Mouse (Mus musculus): ENCODE results near the gene Rab3il1. TPM values are rescaled to one million over a fixed set of nuclear protein-coding genes. Genes with fewer than 3 reads are reported as not detected.

Gene Rab3il1
- polyA plus RNA-seq, 1 experiment from 2014 or later = 34.6 TPM

DNA sequence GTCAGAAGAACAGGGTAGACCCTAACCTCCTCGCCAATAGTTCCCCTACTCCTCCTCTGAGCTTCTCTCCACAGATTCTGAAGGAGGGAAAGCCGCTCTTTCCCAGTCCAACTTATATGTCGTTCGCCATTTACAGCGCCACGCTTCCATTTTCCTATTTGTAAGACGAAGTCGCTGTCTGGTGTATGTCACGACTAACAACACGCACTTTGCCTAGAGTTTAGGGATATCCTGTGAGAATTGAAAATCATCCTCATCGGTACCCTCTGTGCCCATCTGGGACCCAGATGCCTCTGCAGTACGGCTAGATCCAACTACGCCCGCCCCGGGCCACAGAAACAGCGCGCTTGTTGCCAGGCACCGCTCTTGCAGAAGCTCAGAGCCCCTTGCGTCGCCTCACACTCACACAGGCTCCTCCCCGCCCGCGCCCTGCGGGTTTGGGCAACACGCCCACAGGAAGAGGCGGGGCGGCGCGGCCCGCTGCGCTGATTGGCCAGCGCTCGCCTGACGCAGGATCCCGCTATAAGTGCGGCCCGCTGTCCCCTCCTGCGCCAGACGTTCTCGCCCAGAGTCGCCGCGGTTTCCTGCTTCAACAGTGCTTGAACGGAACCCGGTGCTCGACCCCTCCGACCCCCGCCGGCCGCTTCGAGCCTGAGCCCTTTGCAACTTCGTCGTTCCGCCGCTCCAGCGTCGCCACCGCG is 19.2 kb upstream of the Rab3il1 start:
- H3K27ac ChIP-seq (ENCODE audit: low read length) = peak overlapping the region; percentile 98
- H3K9ac ChIP-seq (replicated peaks; ENCODE audit: low read length) = peak overlapping the region; percentile 93
- ATAC-seq (ENCODE audit: low FRiP score, low TSS enrichment) = peak; percentile 98
- H3K36me3 ChIP-seq (ENCODE audit: insufficient read depth, low read length) = peaks cover 20% of the 10 kb centered on the region
- H3K4me3 ChIP-seq (ENCODE audit: low read length) = peak overlapping the region; percentile 95
- WGBS = under 1% methylated on average over 58 of the region's 59 CpGs
- peaks cover 27% of the 10 kb centered on the region for H3K4me1 ChIP-seq (ENCODE audit: insufficient read depth, low read length)
- peak overlapping the region; percentile 93 for H3K4me2 ChIP-seq (replicated peaks; ENCODE audit: low read depth, low read length)
- no peaks in the 10 kb centered on the region for H3K27me3 ChIP-seq (ENCODE audit: insufficient read depth, low read length)
- H3K9me3 ChIP-seq (ENCODE audit: low read length) = no peaks in the 10 kb centered on the region

- under 1% methylated on average over 31 of the region's 31 CpGs for WGBS
- peak; percentile 82 for ATAC-seq (ENCODE audit: low FRiP score, low TSS enrichment)
- peak overlapping the region; percentile 93 for H3K9ac ChIP-seq (replicated peaks; ENCODE audit: low read length)
- H3K27ac ChIP-seq (ENCODE audit: low read length) = peak overlapping the region; percentile 98
- H3K27me3 ChIP-seq (ENCODE audit: insufficient read depth, low read length) = no peaks in the 10 kb centered on the region
- H3K4me3 ChIP-seq (ENCODE audit: low read length) = peak overlapping the region; percentile 95
- H3K4me2 ChIP-seq (replicated peaks; ENCODE audit: low read depth, low read length) = peak overlapping the region; percentile 93
- H3K9me3 ChIP-seq (ENCODE audit: low read length) = no peaks in the 10 kb centered on the region
- H3K4me1 ChIP-seq (ENCODE audit: insufficient read depth, low read length) = peaks cover 31% of the 10 kb centered on the region
- peaks cover 20% of the 10 kb centered on the region for H3K36me3 ChIP-seq (ENCODE audit: insufficient read depth, low read length)
Measured at GRCm38 (mm10) chr19:9982852-9983542, 18.5 kb upstream of the Rab3il1 start.

GRCm38 (mm10) chr19:9984111-9985055 is 17.1 kb upstream of the Rab3il1 start:
- Histone ChIP-seq H3K4me1 (ENCODE audit: insufficient read depth, low read length) (peaks cover 23% of the 10 kb centered on the region), H3K27me3 (ENCODE audit: insufficient read depth, low read length) (no peaks in the 10 kb centered on the region), H3K4me2 (replicated peaks; ENCODE audit: low read depth, low read length) (peak overlapping the region; percentile 93), H3K27ac (ENCODE audit: low read length) (no peak overlapping the region), H3K36me3 (ENCODE audit: insufficient read depth, low read length) (peaks cover 20% of the 10 kb centered on the region), H3K9ac (replicated peaks; ENCODE audit: low read length) (peak overlapping the region; percentile 93), H3K4me3 (ENCODE audit: low read length) (peak overlapping the region; percentile 95), H3K9me3 (ENCODE audit: low read length) (no peaks in the 10 kb centered on the region)
- 92% methylated on average over 20 of the region's 20 CpGs for WGBS
- ATAC-seq (ENCODE audit: low FRiP score, low TSS enrichment) = no peak

GRCm38 (mm10) chr19:9985190-9985899 is 16.1 kb upstream of the Rab3il1 start:
- H3K27me3 ChIP-seq (ENCODE audit: insufficient read depth, low read length) = no peaks in the 10 kb centered on the region
- no peak overlapping the region for H3K27ac ChIP-seq (ENCODE audit: low read length)
- no peaks in the 10 kb centered on the region for H3K9me3 ChIP-seq (ENCODE audit: low read length)
- no peak overlapping the region for H3K9ac ChIP-seq (replicated peaks; ENCODE audit: low read length)
- no peak overlapping the region for H3K4me2 ChIP-seq (replicated peaks; ENCODE audit: low read depth, low read length)
- H3K4me1 ChIP-seq (ENCODE audit: insufficient read depth, low read length) = peaks cover 23% of the 10 kb centered on the region
- ATAC-seq (ENCODE audit: low FRiP score, low TSS enrichment) = no peak
- 95% methylated on average over 6 of the region's 6 CpGs for WGBS
- peaks cover 20% of the 10 kb centered on the region for H3K36me3 ChIP-seq (ENCODE audit: insufficient read depth, low read length)
- no peak overlapping the region for H3K4me3 ChIP-seq (ENCODE audit: low read length)

DNA sequence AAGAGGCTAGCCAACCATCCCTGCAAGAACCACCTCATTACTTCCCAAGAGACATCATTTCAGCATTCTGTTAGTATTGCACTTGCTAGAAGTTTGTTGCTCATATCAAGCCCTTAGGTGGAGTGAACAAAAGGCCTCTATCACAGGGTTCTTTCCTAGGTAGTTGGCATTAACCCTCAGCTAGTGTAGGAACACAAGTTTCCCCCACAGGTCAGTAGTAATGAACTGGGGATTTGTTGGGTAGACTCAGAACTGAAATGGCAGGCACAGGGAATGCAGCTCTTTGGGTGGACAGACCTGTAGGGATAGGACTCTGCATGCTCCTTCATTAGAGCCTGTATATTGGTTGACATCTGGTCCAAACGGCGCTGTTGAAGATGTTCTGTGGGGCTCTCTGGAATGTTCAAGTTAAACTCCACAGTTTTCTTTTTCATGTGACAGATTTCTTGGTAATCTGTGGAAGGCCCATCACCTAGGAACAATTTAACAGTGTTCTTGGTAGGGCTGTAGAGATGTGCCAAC is 15.5 kb upstream of the Rab3il1 start:
- Histone ChIP-seq H3K9ac (replicated peaks; ENCODE audit: low read length) (no peak overlapping the region), H3K4me3 (ENCODE audit: low read length) (no peak overlapping the region), H3K27ac (ENCODE audit: low read length) (no peak overlapping the region), H3K9me3 (ENCODE audit: low read length) (no peaks in the 10 kb centered on the region), H3K4me1 (ENCODE audit: insufficient read depth, low read length) (peaks cover 25% of the 10 kb centered on the region), H3K27me3 (ENCODE audit: insufficient read depth, low read length) (no peaks in the 10 kb centered on the region), H3K4me2 (replicated peaks; ENCODE audit: low read depth, low read length) (no peak overlapping the region), H3K36me3 (ENCODE audit: insufficient read depth, low read length) (peaks cover 20% of the 10 kb centered on the region)
- WGBS = 94% methylated on average over 2 of the region's 2 CpGs
- no peak for ATAC-seq (ENCODE audit: low FRiP score, low TSS enrichment)

DNA sequence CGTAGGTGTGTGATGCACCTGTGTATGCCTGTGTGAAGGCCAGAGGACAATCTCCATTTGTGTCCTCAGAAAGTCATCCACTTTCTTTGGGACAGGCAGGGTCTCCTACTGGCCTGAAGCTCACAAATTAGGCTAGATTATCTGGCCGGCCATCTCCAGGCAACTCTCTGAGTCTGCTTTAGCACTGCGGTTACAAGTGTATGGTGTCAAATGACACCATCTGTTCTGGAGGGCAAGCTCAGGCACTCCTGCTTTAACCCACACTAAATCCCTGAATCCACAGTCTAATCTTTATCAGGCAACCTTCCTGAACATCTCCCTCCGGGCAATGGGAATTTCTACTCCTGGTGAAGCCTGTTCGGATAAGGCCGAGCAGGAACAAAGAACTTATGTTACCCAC is 14.3 kb upstream of the Rab3il1 start:
- Histone ChIP-seq H3K27me3 (ENCODE audit: insufficient read depth, low read length) (no peaks in the 10 kb centered on the region), H3K4me2 (replicated peaks; ENCODE audit: low read depth, low read length) (no peak overlapping the region), H3K9me3 (ENCODE audit: low read length) (no peaks in the 10 kb centered on the region), H3K36me3 (ENCODE audit: insufficient read depth, low read length) (peaks cover 20% of the 10 kb centered on the region), H3K9ac (replicated peaks; ENCODE audit: low read length) (no peak overlapping the region), H3K4me3 (ENCODE audit: low read length) (no peak overlapping the region), H3K27ac (ENCODE audit: low read length) (0 out of 2 replicates have a peak overlapping the region, but pooled peaks have one; percentile 17), H3K4me1 (ENCODE audit: insufficient read depth, low read length) (peaks cover 19% of the 10 kb centered on the region)
- ATAC-seq (ENCODE audit: low FRiP score, low TSS enrichment) = no peak
- 32% methylated on average over 6 of the region's 6 CpGs for WGBS

GRCm38 (mm10) chr19:9987593-9987992 is 13.9 kb upstream of the Rab3il1 start:
- no peak overlapping the region for H3K4me2 ChIP-seq (replicated peaks; ENCODE audit: low read depth, low read length)
- no peak for ATAC-seq (ENCODE audit: low FRiP score, low TSS enrichment)

DNA sequence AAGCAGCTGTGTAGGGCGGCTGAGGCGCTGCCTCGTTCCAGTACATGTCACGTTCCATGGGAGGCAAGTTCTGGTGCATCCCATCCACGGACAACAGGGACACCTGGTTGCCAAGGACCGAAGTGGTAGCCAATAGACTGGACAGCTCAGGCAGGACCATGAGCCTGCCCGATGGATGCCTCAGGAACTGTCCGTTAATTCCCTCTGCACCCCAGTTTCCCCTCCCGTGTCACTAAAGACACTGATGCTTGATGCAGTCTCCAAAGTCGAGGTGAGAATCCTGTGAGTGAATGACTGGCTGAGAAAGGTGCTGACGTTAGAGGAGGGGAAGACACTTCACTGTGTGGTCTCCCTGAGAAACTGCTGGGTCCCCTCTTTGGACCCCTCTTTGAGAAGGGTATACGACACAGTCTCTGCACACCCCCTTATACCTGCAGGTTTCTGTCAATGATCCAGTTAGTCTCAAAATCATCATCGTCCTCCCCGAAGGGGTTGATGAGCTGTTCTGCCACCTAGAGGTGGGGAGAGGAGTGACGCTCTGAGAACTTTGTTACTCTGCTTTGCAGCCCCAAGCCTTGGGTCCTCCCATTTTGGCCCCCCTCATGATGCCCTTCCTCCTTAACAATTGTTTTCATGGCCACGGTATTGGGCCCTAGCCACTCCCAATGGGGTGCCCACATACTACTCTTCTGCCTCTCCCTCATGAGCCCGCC is 12.1 kb upstream of the Rab3il1 start:
- Histone ChIP-seq H3K27ac (ENCODE audit: low read length) (no peak overlapping the region), H3K27me3 (ENCODE audit: insufficient read depth, low read length) (no peaks in the 10 kb centered on the region), H3K4me2 (replicated peaks; ENCODE audit: low read depth, low read length) (no peak overlapping the region), H3K9ac (replicated peaks; ENCODE audit: low read length) (no peak overlapping the region), H3K4me1 (ENCODE audit: insufficient read depth, low read length) (peaks cover 16% of the 10 kb centered on the region), H3K9me3 (ENCODE audit: low read length) (no peaks in the 10 kb centered on the region), H3K4me3 (ENCODE audit: low read length) (no peak overlapping the region), H3K36me3 (ENCODE audit: insufficient read depth, low read length) (peaks cover 18% of the 10 kb centered on the region)
- ATAC-seq (ENCODE audit: low FRiP score, low TSS enrichment) = no peak
- WGBS = 70% methylated on average over 17 of the region's 17 CpGs

More at GRCm38 (mm10) chr19:9987593-9987992, 13.9 kb upstream of the Rab3il1 start:
- Histone ChIP-seq H3K36me3 (ENCODE audit: insufficient read depth, low read length) (peaks cover 20% of the 10 kb centered on the region), H3K9ac (replicated peaks; ENCODE audit: low read length) (no peak overlapping the region), H3K4me3 (ENCODE audit: low read length) (no peak overlapping the region), H3K27me3 (ENCODE audit: insufficient read depth, low read length) (no peaks in the 10 kb centered on the region), H3K4me1 (ENCODE audit: insufficient read depth, low read length) (peaks cover 19% of the 10 kb centered on the region), H3K27ac (ENCODE audit: low read length) (0 out of 2 replicates have a peak overlapping the region, but pooled peaks have one; percentile 17), H3K9me3 (ENCODE audit: low read length) (no peaks in the 10 kb centered on the region)
